Mouse (Mus musculus): ENCODE measurements around the gene Adam17.

Adam17 gene

DNA sequence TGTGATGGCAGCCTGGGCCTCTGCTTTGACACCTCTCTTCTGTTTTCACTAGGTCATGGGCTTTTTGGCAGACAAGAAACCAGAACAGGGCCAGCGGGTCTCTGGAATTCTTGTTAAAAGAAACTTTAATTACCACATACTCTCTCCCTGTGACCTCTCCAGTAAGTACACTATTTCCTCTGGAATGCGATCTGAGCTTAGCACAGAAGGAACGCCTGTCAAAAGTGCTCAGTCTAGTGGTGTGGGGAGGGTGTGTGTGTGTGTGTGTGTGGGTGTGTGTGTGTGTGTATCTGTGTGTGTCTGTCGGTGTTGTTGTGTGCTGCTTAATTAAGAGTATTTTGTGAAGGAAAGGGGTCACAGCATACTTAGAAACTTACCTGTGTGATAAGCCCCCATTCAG, 66.7 kb downstream of the Adam17 start:
- DNase-seq = no peak

DNA sequence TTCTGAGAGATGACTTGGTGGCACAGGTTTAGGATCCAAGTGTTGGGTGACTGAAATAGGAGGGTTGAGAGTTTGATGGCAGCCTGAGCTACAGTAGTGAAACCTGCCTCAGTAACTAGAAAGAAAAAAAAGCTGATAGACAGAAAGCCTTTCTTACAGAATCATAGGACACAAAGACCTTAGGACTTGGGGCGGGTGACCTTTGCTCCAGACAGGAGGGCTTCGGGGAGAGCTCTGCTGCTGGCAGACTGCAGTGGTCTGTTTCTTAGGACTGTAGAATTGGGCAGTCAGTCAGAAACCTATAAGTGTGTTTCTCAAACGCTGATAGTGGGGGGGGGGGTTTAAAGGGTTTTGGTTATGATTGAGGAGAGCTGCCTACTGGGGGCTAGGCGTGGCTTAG, 67.7 kb downstream of the Adam17 start:
- no peak for DNase-seq

DNA sequence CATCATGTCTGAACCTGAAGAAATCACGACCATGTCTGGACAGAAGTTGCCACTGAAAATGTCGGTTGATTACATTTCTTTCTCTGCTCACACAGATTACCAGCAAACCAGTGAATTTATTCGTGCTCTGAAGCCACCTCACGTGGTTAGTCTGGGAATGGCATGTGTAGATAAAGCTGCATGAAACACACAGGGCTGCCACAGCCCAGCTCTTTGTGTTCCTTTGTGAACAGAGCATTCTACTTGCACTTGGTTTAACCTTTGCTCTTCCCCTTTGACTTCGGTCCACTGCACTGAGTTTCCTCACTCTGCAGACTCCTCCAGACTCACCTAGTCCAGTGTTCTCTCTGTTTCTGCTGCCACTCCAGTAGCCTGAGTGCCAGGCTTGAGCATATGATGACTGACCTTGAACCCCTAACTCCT, 71.1 kb downstream of the Adam17 start:
- no peak for DNase-seq

DNA sequence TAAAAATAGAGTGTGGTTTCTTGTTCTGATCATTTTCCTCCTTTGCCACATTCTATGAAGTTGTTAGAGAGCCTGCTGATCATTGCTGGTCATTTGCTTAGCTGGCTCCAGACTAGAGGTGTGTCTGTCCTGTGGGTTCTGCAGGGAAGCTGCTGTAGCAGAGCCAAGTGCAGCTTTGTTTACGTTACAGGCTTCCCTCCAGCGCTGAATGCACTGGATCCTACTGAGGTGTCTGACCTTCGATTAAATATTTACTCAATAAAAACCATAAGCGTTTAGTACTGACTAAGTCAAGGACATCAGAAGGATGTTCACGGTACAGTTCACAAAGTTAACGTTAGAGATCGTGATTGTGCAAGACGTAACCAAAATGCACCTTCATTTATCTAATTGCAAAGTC, 71.5 kb downstream of the Adam17 start:
- no peak for DNase-seq

DNA sequence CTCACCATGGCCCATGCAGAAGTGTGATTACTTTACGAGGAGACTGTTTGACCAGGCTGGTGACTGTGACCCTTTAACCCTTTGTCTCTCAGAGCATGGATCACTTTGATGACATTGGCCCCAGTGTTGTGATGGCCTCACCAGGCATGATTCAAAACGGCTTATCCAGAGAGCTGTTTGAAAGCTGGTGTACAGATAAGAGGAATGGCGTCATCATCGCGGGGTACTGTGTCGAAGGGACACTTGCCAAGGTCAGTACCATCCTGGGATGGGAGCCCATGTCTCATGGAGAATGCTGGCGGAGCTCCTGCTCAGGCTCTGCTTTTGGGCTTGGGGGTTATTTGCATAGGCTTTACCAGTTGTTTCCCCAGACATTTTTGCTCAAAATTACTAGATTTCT, 72.1 kb downstream of the Adam17 start:
- no peak for DNase-seq

DNA sequence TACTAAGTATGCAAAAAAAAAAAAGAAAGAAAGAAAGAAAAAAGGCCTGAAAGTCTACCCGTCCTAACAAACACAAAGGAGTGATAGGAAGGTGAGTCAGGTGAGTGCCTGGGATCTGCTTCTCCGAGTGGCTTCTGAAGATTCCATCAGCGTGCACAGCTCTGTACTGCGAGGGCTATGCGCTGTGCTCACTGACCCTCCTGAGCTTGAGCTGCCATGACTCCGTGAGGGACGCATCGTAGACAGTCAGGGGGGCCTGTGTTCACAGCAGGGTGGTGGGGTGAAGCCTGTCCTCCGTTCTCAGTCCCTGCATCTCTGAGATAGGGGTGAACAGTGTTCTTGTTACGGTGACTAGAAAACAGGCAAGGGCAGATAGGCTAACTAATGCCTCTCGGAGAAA, 74.6 kb downstream of the Adam17 start:
- DNase-seq = no peak

DNA sequence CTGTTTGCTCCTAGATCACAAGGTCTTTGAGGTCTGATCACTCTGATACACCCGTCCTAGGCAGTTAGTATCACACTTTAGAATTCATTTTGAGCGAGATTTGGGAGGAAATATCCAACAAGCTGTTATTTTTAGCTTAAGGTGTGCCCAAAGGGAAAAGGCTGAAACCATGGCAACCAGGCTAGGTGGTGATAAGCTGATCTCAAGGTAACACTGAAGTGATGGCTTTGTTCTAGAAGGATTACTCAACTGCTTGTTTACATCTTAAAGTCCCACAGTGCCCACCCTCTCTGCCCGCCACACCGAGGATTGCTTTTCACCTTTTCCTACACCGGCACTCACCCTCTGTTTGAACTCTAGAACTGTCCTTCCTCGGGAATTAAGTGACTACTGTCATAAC, 83.8 kb downstream of the Adam17 start:
- no peak for DNase-seq

DNA sequence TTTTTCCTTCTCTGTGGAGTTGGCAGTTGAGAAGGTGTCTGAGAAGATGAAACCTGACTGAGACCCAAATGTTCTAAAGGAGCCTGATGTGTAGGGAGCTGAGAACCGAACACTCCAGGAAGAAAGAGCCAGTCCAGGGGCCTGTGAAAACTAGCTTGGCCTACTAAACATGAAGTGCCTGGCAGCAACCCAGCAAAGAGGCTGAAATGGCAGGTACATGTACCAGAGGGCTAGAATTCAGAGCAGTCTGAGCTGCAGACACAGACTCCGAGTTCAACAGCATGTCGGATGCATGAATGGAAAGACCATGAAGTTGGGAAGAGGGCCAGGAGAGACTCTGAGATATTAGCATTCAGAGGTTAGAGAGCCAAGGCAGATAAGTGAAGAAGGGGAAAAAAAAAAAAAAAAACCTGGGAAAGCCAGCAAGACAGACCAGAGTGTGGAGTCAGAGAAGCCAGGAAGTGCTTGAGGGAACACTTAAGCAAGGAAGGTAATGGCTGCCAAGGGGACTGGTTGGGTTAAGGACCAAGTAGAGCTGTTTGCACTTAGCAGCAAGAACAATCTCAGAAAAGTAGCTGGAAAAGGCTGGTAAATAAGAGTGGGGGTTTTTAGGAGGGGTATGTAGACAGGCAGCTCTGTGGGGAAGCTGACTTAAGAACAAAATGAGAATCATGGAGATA, 84.6 kb downstream of the Adam17 start:
- DNase-seq = no peak

DNA sequence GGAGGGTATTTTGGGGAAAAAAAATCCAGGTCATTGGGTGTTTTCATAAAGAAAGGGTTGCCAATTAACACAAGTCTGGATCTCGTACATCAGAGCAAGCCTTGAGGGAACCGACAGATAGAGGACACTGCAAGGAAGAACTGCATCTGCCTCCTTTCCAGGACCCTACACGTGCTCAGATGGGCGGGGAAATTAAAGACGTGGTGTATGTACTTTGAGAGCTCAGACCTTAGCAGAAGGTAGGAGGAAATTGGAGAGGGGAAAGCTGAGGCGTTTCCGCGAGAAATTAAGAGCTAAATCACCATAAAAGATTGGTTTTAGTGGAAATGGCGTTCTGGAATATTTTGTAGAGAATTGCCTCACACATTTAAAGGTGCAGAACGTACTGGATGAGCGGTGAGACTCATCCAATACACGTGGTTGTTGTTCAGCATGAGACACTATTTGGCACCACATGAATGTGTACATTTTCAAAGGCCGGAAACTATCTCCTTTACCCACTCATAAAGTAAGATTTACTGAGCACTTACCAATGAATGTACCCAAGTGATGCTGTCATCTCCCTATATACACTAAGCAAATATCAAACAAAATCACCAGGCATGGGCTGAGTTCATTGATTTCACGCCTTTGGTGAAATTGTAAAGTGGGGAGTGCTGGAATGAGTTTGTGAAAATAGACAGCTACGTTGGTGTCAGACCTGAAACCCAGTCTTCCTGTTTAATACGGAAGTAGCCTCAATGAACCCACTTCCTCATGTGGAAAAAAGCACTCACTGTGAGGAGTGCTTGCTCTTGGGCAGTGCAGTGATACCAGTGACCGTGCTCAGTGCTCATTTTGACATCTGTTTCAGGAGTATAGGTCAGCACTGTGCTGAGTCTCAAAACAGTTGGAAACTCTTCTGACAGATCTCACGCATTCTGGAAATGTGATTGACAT, 86.5 kb downstream of the Adam17 start:
- DNase-seq = no peak

DNA sequence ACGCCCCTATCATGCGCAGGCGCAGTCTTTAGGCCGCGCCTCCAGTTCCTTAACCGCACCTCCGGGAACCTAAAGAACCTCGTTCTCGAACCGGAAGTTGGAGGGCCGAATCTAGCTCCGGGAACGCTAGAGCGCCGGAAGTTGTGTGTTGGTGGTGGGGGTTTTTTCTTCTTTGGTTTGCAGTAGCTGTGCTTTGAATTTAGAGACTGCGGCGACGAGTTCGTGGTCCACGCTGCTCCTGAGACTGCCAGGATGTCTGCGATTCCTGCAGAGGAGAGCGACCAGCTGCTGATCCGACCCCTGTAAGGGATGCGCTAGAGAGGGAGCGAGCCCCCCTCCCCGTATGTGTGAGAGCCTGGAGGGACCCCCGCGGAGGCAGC, 87.2 kb downstream of the Adam17 start, which contains the start of gene Itgb1bp1:
TSS of gene Itgb1bp1 (minus strand) at position 42 of the 380 bp plus-strand sequence.
- peak; percentile 99 for DNase-seq

DNA sequence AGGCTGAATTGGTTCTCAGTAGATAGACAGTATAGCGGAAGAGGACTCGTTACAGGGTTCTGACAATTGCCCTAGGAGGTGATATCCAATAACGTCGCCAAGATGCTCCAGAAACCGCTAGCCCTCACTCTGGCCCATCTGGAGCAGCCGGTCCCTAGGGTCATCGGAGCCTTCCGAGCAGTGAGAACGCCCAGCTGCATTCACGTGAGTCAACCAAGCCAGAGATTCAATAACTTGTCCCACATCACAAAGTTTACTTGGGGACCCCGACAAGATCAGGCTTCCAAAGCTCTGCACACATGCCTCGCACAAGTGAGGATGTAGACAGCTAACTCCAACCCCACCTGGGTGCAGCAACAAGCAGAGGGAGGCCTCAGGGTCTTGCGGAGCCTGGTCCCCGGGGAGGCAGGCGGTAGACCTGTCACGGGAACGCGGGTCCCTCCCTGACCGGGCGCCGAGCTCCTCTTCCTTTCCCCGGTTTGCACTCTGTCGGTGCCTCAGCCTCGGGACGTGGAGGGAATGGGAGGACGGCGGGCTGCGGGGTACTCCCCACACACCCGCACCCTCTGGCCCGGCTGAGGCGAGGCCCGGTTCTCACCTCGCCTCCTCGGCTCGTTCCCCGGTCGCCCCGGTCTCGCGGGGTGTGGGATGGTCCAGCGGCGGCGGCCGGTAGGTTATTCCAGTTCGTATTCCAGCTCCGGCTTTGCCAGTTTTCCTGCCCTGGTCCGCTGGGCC, 87.8 kb downstream of the Adam17 start:
- DNase-seq = no peak

DNA sequence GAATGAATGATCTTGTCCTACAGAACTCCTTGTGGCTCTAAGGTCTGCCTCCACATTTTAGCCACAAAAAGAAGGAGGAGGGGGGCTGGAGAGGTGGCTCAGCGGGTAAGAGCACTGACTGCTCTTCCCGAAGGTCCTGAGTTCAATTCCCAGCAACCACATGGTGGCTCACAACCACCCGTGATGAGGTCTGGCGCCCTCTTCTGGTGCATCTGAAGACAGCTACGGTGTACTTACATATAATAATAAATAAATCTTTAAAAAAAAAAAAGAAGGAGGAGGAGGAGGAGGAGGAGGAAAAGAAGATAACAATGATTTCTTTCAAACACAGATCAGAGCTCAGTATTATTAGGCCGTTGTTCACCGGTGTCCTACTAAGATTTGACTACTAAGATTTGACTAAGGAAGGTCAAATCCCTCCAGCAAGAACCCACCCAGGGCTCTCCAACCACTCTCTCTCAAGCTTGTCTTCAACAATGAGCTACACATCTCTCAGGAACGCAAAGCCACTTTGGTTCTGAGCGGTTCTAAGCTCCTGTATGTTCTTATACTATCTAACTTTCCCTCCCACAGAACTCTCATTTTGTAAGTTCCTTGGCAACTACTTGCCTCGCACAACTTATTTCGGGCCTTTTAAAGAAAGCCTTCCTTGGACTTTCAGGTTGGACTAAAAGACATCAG, 88.5 kb downstream of the Adam17 start, which contains the start of gene Cpsf3:
TSS of gene Cpsf3 (plus strand) at position 631 of the 681 bp plus-strand sequence.
- DNase-seq = no peak

DNA sequence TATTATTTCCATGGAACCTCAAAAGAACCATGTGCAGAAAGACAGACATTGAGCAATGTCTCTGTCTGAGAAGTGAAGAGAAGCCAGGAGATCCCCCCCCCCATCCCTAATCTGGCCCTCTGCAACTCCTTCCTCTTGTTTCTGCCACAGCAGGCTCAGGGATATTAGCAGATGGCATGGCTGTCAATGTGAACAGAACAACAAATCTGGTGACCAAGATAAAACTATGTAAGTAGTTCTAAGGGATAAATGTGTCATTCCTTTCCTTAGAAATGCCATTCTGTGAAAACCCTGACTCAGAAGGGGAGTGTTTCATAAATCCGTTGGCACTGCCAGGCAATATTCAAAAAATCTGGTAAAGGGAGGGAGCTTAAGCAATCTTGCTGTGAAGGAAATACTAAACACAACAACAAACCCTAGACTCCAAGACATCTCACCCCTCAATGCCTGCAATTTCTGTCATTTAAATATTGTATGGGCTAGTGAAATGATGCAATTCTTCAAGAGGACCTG, 96.0 kb downstream of the Adam17 start:
- DNase-seq = no peak

DNA sequence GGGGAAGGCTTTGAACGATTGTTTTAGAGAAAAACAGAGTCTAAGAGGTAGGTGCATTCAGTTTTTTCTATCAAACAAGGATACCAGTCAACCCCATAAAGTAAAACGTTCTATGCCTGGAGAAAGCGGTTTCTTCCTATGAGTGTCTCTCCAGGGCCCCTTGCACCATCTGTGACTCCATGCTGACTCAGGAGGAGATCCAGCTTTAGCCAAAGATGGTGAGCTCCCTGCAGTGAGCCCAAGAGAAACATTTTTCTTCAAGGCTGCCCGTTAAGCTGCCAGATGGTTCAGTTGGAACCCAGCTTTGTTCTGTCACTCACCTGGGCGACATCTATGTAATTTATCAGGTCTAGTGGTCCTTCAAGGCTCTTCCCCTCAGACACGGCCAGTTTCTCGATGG, 99.0 kb downstream of the Adam17 start:
- DNase-seq = peak; percentile 72

All from cerebellum, adult 8-10 months (tissue).